Comparison of ENCODE assay signal across 8 mouse cellular contexts in the genomic region with DNA sequence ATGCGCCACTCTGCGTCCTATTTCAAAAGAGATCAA. TPM values are rescaled to one million over a fixed set of nuclear protein-coding genes. Genes with fewer than 3 reads are reported as not detected.
DNase-seq lines count a peak whose midpoint lies in the region; ATAC-seq lines count a peak whose summit lies in the region.

A gene (minus strand): TSS at position 1 of the 36 bp plus-strand sequence.

- peak within 1 kb of the TSS; percentile 95 for H3K27ac ChIP-seq in hindbrain, embryonic 16.5 days (ENCODE audit: low read depth, low read length)
- no peak within 1 kb of the TSS for H3K27ac ChIP-seq in macrophage

- no peaks in the 10 kb centered on the region for H3K36me3 ChIP-seq in hindbrain, embryonic 16.5 days (ENCODE audit: control insufficient read depth, insufficient read depth, low read length)
- no peaks in the 10 kb centered on the region for H3K36me3 ChIP-seq in macrophage (ENCODE audit: inconsistent target)

- WGBS in hindbrain, embryonic 16.5 days, result 0% methylated on average over 2 of the region's 2 CpGs
- 0% methylated on average over 2 of the region's 2 CpGs for WGBS in macrophage (ENCODE audit: missing documents)

- peak within 1 kb of the TSS; percentile 79 for H3K9ac ChIP-seq in hindbrain, embryonic 16.5 days (ENCODE audit: low read depth, low read length)

- ATAC-seq in frontal cortex, adult (ENCODE audit: low TSS enrichment), result no peak
- no peak for ATAC-seq in hindbrain, embryonic 16.5 days

- H3K27me3 ChIP-seq in hindbrain, embryonic 16.5 days (replicated peaks; ENCODE audit: control insufficient read depth, insufficient read depth, low read length), result no peaks in the 10 kb centered on the region

- H3K4me2 ChIP-seq in hindbrain, embryonic 16.5 days (ENCODE audit: low read length), result peak within 1 kb of the TSS; percentile 85

- H3K4me3 ChIP-seq in hindbrain, embryonic 16.5 days (ENCODE audit: low read length), result peak within 1 kb of the TSS; percentile 68
- H3K4me3 ChIP-seq in macrophage (ENCODE audit: inconsistent target), result peak within 1 kb of the TSS; percentile 67

- DNase-seq in frontal cortex, adult 2 months (ENCODE audit: extremely low spot score in 1 of 2, low spot score in 1 of 2), result no peak
- DNase-seq in adrenal gland, adult 2 months, result no peak
- no peak for DNase-seq in gastrocnemius, adult 18-20 months (ENCODE audit: low spot score)
- DNase-seq in cerebellum, adult 11-12 months, result no peak
- DNase-seq in right cerebral cortex, postnatal 36 days (ENCODE audit: low spot score in 2 of 2), result no peak

- H3K9me3 ChIP-seq in hindbrain, embryonic 16.5 days (ENCODE audit: control insufficient read depth, low read length), result no peaks in the 10 kb centered on the region

- H3K79me2 ChIP-seq in macrophage (ENCODE audit: inconsistent target), result peaks cover 34% of the 10 kb centered on the region

- H3K4me1 ChIP-seq in hindbrain, embryonic 16.5 days (ENCODE audit: control insufficient read depth, insufficient read depth, low read depth, low read length), result peaks cover 25% of the 10 kb centered on the region

RNA-seq across cellular contexts. Expression of the gene that starts here (rescaled TPM):
- 17.5 and 18.4 TPM in 2 replicates for polyA plus RNA-seq in frontal cortex, adult 2 months (2012; rRNA removed)
- total RNA-seq in adrenal gland, adult 2 months (2021), result 100 to 1,000 TPM in 1 of 2 experiments, 10 to 100 TPM in 1; 39.5 to 107 TPM
- polyA plus RNA-seq in adrenal gland, adult 2 months (2012; rRNA removed), result 15.8 and 30.4 TPM in 2 replicates
- total RNA-seq in gastrocnemius, adult 18-20 months (2021), result 10 to 100 TPM; 14.9 to 17.8 TPM
- polyA plus RNA-seq in hindbrain, embryonic 16.5 days (2015; fragmentation: Nextera tagmentation; extraction: Ambion mirVana), result 43.0 and 45.2 TPM in 2 replicates
- total RNA-seq in macrophage (2018; cell fraction: chromatin; rRNA removed), result 10 to 100 TPM in 1 of 26 experiments, 1 to 10 TPM in 17, under 1 TPM in 7, not detected in 1; 0.17 to 10.2 (median 2.5) TPM
- total RNA-seq in macrophage (2018; cell fraction: cytosol; rRNA removed), result 10 to 100 TPM in 8 of 26 experiments, 1 to 10 TPM in 18; 1.2 to 17.5 (median 8.4) TPM
- 10 to 100 TPM in 1 of 26 experiments, 1 to 10 TPM in 21, under 1 TPM in 4; 0.63 to 15.0 (median 3.3) TPM for total RNA-seq in macrophage (2018; cell fraction: nucleus; rRNA removed)
- polyA plus RNA-seq in macrophage (2018), result 6.9 to 29.5 TPM (median 19.7 TPM) in 3 replicates
